Mouse (Mus musculus) lung, postnatal 25 days (tissue): ENCODE measurements around the gene Gm20388.

ENCODE experiments used
- DNase-seq: peaks from one replicate; pipeline ENCODE4 v3.0.0; 2022; ENCODE audit warnings: low spot score

Gm20388 gene

GRCm38 (mm10) chr8:120091032-120091431 lies 180.4 kb downstream of the Gm20388 start:
- no peak for DNase-seq

- no peak for DNase-seq
These were observed 182.5 kb downstream of the Gm20388 start for GRCm38 (mm10) chr8:120093103-120093502.

DNA sequence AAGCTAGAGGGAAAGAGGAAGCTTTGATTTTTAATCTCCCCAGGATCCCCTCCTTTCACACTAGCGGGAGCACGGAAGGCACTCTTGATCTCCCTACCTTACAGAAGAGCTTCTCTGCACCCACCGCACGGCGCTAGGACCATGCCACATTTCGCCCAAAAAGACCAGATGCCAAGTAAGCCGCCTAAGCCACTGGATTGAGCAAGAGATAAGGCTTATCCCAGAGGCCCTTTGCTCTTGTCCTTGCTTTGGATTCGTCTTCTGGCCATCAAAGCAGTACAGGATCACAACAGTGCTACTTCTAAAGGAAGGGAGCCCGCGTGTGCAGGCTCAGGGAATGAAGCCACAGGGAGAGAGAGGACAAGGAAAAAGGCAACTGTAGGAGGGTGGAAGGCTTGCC lies 184.2 kb downstream of the Gm20388 start:
- no peak for DNase-seq

DNA sequence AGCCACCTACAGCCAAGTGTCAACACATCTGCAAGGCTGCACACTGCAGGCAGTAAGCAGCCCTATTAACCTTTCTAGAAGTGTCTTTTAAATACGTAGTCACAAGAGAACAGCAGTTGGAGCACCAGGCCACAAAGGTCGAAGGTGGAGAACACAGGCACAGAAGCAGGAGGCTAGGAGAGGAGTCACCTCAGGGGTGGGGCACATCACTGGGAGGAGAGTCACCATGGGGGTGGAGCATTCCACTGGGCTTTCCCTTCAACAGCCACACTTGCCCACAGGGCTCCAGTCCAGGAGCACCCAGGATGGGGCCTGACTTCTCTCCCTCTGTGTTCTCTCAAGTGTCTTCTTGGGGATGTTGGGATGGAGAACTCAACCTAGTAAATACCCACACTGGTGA lies 185.8 kb downstream of the Gm20388 start:
- no peak for DNase-seq

- no peak for DNase-seq
These were observed 189.9 kb downstream of the Gm20388 start for GRCm38 (mm10) chr8:120100388-120101067.

- peak; percentile 86 for DNase-seq
These were observed 190.7 kb downstream of the Gm20388 start, which contains the start of gene Zdhhc7 for GRCm38 (mm10) chr8:120101068-120101972. Zdhhc7 (minus strand) TSS chr8:120101482.

- no peak for DNase-seq
These were observed 193.3 kb downstream of the Gm20388 start for GRCm38 (mm10) chr8:120103916-120104315.

DNA sequence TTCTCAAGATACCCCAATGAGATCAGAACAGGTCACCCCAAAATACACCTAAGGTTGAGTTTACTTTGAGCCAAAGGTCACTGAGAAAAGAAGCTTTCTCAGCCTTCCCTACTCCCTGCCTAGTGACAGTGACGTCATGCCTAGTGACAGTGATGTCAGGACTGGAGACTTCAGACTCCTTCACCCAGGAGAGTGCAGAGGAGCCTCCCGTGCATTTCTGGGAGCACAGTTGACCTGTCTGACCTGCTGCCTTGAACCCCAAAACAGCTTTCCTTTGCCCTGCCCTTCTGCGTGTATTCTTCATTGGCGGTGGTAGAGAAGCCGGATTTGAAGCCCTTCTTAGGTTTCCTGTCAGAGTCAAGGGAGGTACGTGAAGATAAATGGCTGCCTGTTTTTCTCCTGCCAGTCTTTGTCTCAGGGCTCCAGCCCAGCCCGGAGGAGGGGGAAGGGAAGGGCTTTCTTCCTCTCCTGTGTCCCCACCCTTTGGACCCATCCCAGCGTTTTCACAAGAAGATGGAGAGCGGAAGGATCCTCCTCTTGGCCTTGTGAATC lies 194.2 kb downstream of the Gm20388 start:
- DNase-seq, result peak; percentile 91

DNA sequence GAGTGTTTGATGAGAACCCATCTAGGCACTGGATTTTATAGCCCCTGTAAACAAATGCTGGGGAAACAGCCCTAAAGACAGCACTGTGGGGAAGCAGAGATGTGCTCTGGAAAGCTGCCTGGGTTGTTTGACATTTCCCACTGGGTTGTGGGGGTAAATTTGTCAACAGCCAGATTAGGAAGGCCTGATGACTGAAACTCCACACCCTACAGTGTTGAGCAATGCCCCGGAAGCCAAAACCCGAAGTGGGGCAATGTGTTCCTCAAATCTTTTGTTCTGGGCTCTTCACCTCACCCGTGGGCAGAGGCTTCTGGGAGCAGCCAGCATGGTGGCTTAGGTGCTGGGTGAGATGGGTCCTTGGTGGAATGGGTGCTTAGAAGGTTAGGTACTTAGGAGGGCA lies 198.5 kb downstream of the Gm20388 start:
- peak; percentile 69 for DNase-seq

DNA sequence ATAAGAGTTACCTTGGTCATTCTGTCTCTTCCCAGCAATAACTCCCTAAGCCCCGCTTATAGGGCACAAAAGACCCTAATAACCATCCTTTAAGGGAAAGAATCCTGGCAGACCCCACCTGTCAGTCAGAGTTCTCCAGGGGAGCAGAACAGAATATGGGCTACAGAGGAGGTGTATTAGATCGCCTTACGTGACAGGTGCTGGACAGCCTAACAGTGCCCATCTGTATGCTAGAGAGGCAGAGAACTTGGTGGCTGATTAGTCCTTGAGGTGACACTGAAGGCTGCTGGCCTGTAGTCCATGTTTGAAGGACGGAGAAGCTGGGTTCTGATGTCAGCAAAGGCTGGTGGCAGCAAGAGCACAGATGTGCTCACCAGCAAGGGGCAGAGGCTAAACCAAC lies 200.3 kb downstream of the Gm20388 start:
- DNase-seq, result no peak

GRCm38 (mm10) chr8:120111382-120111781 lies 200.7 kb downstream of the Gm20388 start:
- DNase-seq, result no peak

DNA sequence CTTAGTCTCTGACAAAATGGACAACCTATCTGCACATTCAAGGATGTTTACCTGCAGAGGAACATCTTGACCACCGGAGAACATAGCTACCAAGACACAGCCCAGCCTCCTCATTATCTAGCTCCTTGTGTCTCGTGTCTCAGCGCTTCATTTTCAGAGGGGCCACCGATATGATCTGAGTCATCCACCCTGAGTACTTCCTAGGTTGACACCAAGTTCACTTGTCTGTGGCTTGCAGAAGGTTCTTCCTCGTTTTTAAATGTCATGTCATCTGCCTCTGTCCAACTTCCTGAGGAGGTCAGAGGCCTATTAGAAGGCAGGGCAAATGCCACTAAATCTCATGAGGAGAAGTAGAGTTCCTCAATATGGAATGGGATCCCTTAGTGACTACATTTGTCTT lies 201.9 kb downstream of the Gm20388 start:
- DNase-seq, result no peak

DNA sequence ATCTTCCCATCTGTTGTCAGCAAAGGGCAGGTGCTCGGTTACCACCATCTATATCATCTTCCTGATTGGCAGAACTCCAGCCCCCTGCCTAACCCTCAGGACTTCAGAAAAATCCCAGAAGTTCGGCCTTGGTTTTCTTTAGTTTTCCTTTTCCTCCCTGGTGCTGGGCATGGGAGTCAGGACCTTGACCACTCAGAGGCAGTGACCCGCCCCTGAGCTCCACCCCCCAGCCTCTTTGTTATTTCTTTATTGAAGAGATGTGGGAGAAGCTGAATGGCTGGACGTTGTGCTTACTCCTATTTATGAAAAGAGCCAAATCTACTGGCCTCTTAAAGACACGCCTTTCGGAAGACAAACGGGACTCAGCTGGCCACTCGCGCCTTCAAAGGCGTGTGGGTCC lies 202.7 kb downstream of the Gm20388 start:
- peak; percentile 79 for DNase-seq

DNA sequence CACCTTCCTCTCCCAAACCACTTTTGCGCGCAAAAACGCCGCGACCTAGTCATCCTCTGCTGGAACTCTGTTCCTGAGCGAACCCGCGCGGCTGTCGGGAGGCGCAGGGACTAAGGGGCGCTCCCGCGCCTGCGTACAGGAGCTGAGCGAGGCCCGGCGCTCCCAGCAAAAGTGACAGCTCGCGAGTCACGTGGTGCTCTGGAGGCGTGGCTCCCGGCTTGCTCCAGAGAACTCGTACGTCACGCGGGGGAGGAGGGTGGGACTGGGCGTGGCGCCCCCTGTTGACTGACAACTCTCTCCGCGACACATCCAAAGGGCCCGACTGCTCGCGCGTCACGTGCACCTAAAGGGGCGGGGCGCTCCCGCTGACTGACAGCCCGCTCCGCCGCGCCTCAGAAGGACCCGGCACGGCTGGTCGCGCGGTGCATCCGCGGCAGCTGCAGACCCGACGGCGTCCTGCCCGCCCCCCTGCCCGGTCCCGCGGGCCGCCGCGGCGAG lies 203.2 kb downstream of the Gm20388 start, which contains the start of gene 6430548M08Rik:
Gene 6430548M08Rik (plus strand): TSS at position 395 of the 498 bp plus-strand sequence.
- DNase-seq, result peak; percentile 100

DNA sequence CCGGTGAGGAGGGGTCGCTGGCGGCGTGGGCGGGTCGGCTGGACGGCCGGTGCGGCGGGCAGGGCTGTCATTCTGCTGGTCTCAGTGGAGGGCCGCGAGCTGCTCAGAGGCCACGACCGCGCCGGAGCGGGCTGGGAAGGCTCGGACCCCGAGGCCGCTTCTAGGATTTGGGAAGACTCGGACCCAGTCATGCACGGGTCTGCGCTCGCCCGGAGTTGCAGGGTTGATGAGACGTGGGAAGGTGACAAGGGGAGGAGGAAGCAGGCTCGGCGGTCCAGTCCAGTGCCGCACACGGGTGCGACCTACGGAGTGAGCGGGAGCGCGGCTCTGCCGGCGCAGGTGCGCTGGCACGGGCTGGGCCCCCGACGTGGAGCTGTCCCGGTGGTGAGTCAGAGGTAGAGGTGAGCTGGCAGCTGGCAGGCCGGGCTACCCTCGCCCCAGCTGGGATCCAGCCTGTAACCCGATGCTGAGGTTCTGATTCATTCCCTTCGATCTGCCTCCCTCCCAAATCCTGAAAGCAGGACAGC lies 203.7 kb downstream of the Gm20388 start:
- DNase-seq, result no peak

- DNase-seq, result no peak
These were observed 206.0 kb downstream of the Gm20388 start for GRCm38 (mm10) chr8:120116600-120116999.

DNA sequence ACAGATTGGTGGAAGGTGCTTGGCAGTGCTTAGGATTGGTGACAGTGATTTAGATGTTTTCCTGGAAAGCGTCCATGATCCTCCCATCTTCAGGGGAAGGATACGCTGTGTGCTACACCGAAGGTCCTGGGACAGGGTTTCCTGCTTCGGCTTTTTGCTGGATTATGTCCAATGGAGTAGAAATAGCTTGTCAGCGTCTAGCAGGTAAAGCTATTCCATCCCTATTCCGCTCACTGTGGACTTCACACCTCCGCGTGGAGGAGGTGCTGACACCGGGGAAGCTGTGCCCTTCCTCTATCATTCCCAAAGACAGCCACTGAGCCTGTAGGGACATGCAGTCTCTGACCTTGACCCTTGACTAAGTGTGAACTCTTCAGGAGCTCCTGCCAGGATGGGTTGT lies 207.5 kb downstream of the Gm20388 start:
- peak; percentile 65 for DNase-seq

GRCm38 (mm10) chr8:120118847-120119246 lies 208.2 kb downstream of the Gm20388 start:
- DNase-seq, result no peak

- DNase-seq, result no peak
These were observed 208.8 kb downstream of the Gm20388 start for GRCm38 (mm10) chr8:120119429-120119828.

DNA sequence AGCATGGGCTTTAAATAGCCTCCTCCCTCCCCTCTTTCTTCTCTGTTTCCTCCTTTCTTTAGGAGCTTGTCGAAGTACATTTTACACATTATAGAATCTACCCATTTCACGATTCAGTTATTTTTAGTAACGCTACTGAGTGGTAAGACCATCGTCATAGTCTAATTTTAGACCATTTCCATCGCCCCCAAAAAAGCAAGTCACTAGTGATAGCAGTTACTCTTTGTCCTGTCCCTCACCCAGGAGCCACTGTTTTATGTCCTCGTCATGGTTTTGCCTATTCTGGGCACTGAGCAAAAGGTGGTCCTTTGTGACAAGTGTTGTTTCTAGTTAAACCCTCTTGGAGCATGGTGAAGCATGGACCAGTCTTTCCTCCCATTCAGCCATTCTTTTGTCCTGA lies 209.3 kb downstream of the Gm20388 start:
- no peak for DNase-seq

DNA sequence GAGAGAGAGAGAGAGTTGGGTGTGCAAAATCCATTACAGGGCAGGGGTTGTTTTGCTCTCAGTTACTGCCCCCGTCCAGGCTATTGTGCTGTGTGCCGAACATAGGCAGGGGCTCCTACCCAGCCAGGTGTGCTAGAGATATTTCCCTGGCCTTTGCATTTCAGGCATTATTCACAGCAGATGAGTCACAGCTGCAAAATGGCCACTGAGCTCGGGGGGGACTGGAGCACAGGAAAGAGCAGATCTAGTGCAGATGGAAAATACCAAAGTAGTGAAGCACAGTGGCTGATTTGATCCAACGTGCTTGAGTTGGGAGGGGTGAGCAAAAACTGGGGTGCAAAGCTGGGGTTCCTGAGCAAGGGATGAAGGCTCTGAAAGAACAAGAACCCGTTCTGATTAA lies 210.3 kb downstream of the Gm20388 start:
- DNase-seq, result no peak

- peak; percentile 57 for DNase-seq
These were observed 213.6 kb downstream of the Gm20388 start for GRCm38 (mm10) chr8:120124261-120124660.
